Mouse (Mus musculus): ENCODE measurements around the gene Kmt2e. TPM values are rescaled to one million over a fixed set of nuclear protein-coding genes. Genes with fewer than 3 reads are reported as not detected.

Kmt2e gene
- total RNA-seq (2021), result 100 to 1,000 TPM; 101 to 102 TPM
- long read RNA-seq, experiment 1, partial matches to known transcripts, result 9 of 15 reads
- long read RNA-seq, experiment 1, other reads (novel, unspliced or antisense), result 6 of 15 reads
- long read RNA-seq, experiment 2, partial matches to known transcripts, result 8 of 9 reads
- long read RNA-seq, experiment 2, other reads (novel, unspliced or antisense), result 1 of 9 reads

GRCm38 (mm10) chr5:23433720-23434597 is at the start of gene Kmt2e:
Gene Kmt2e, plus strand, starts transcription at chr5:23434441.
- TF ChIP-seq CTCF (IDR thresholded peaks at IDR 0.05), result peak; percentile 54
- intact Hi-C loops (cut with DNase I), result no loop called here
- H3K27ac ChIP-seq, result peak within 1 kb of the TSS; percentile 100

GRCm38 (mm10) chr5:23385136-23385535 is 49.1 kb upstream of the Kmt2e start:
- intact Hi-C loops (cut with DNase I), result no loop called here
- Histone ChIP-seq H3K27ac (no peak overlapping the region), H3K4me3 (no peak overlapping the region)
- peak; percentile 37 for TF ChIP-seq CTCF (IDR thresholded peaks at IDR 0.05)
- DNase-seq (ENCODE audit: extremely low spot score in 1 of 2, low spot score in 2 of 2), result no peak

More at GRCm38 (mm10) chr5:23433720-23434597, at the start of gene Kmt2e:
- DNase-seq (ENCODE audit: extremely low spot score in 1 of 2, low spot score in 2 of 2), result peak; percentile 93
- peak within 1 kb of the TSS; percentile 99 for H3K4me3 ChIP-seq

GRCm38 (mm10) chr5:23385763-23386217 is 48.5 kb upstream of the Kmt2e start:
- no peak overlapping the region for H3K27ac ChIP-seq
- no peak for TF ChIP-seq CTCF (IDR thresholded peaks at IDR 0.05)
- DNase-seq (ENCODE audit: extremely low spot score in 1 of 2, low spot score in 2 of 2), result no peak
- intact Hi-C loops (cut with DNase I), result no loop called here
- H3K4me3 ChIP-seq, result no peak overlapping the region

- peak; percentile 73 to 77 for DNase-seq (ENCODE audit: extremely low spot score in 1 of 2, low spot score in 2 of 2)
- intact Hi-C loops (cut with DNase I), result no loop called here
- no peak for TF ChIP-seq CTCF (IDR thresholded peaks at IDR 0.05)
- Histone ChIP-seq H3K4me3 (peak overlapping the region; percentile 52), H3K27ac (peak overlapping the region; percentile 85)
These were observed 47.5 kb upstream of the Kmt2e start for GRCm38 (mm10) chr5:23386562-23387312.

- intact Hi-C loops (cut with DNase I), result no loop called here
- DNase-seq (ENCODE audit: extremely low spot score in 1 of 2, low spot score in 2 of 2), result no peak
- Histone ChIP-seq H3K27ac (peak overlapping the region; percentile 85), H3K4me3 (peak overlapping the region; percentile 52; the same call in 1 of the 2 replicates)
- no peak for TF ChIP-seq CTCF (IDR thresholded peaks at IDR 0.05)
These were observed 47.0 kb upstream of the Kmt2e start for GRCm38 (mm10) chr5:23387313-23387666.

- intact Hi-C loops (cut with DNase I), result no loop called here
- DNase-seq (ENCODE audit: extremely low spot score in 1 of 2, low spot score in 2 of 2), result no peak
- Histone ChIP-seq H3K4me3 (no peak overlapping the region), H3K27ac (no peak overlapping the region)
- no peak for TF ChIP-seq CTCF (IDR thresholded peaks at IDR 0.05)
These were observed 46.1 kb upstream of the Kmt2e start for GRCm38 (mm10) chr5:23388091-23388490.

GRCm38 (mm10) chr5:23389601-23390305 is 44.5 kb upstream of the Kmt2e start:
- Histone ChIP-seq H3K27ac (no peak overlapping the region), H3K4me3 (no peak overlapping the region)
- no peak for TF ChIP-seq CTCF (IDR thresholded peaks at IDR 0.05)
- no peak for DNase-seq (ENCODE audit: extremely low spot score in 1 of 2, low spot score in 2 of 2)
- intact Hi-C loops (cut with DNase I), result no loop called here

GRCm38 (mm10) chr5:23391714-23392113 is 42.5 kb upstream of the Kmt2e start:
- intact Hi-C loops (cut with DNase I), result no loop called here
- H3K4me3 ChIP-seq, result no peak overlapping the region
- no peak for TF ChIP-seq CTCF (IDR thresholded peaks at IDR 0.05)

GRCm38 (mm10) chr5:23393870-23394269 is 40.4 kb upstream of the Kmt2e start:
- TF ChIP-seq CTCF (IDR thresholded peaks at IDR 0.05), result no peak
- intact Hi-C loops (cut with DNase I), result no loop called here
- DNase-seq (ENCODE audit: extremely low spot score in 1 of 2, low spot score in 2 of 2), result no peak
- Histone ChIP-seq H3K27ac (peak overlapping the region; percentile 44), H3K4me3 (no peak overlapping the region)

More at GRCm38 (mm10) chr5:23391714-23392113, 42.5 kb upstream of the Kmt2e start:
- no peak overlapping the region for H3K27ac ChIP-seq
- no peak for DNase-seq (ENCODE audit: extremely low spot score in 1 of 2, low spot score in 2 of 2)

- Histone ChIP-seq H3K27ac (peak overlapping the region; percentile 63), H3K4me3 (no peak overlapping the region)
- no peak for TF ChIP-seq CTCF (IDR thresholded peaks at IDR 0.05)
- intact Hi-C loops (cut with DNase I), result no loop called here
- peak in 1 of 2 experiments; percentile 60 for DNase-seq (ENCODE audit: extremely low spot score in 1 of 2, low spot score in 2 of 2)
These were observed 39.7 kb upstream of the Kmt2e start for GRCm38 (mm10) chr5:23394366-23395145.

GRCm38 (mm10) chr5:23395721-23396120 is 38.5 kb upstream of the Kmt2e start:
- no peak for DNase-seq (ENCODE audit: extremely low spot score in 1 of 2, low spot score in 2 of 2)
- no peak overlapping the region for H3K27ac ChIP-seq
- TF ChIP-seq CTCF (IDR thresholded peaks at IDR 0.05), result no peak
- H3K4me3 ChIP-seq, result no peak overlapping the region
- intact Hi-C loops (cut with DNase I), result no loop called here

All from left cerebral cortex, adult 2 months (tissue).